Mouse (Mus musculus) limb, embryonic 11.5 days (tissue): ENCODE results near the gene Tdrd6. TPM values are rescaled to one million over a fixed set of nuclear protein-coding genes. Genes with fewer than 3 reads are reported as not detected.
A peak's percentile ranks its signal among the peaks of the same experiment; 100 is the strongest.

Experiments
- ATAC-seq: fragments of 200-750 bp; cut with Nextera tagmentation; 2 replicates; pipeline ENCODE4 v1.8.0; 2017; ENCODE audit warnings: low read depth; ENCODE audit not compliant: insufficient number of reproducible peaks, low FRiP score, low TSS enrichment
- DNase-seq: peaks from one replicate; pipeline ENCODE4 v3.0.0-alpha.2; 2015; ENCODE audit warnings: low spot score
- H3K27ac ChIP-seq: fragments of 300-500 bp; sonication (generic); replicated peaks from 2 replicates; pipeline ENCODE4 v1.5.1; 2014; ENCODE audit warnings: low read depth, mild to moderate bottlenecking, low read length
- H3K27me3 ChIP-seq: fragments of 300-500 bp; sonication (generic); 2 replicates; pipeline ENCODE4 v1.6.1; 2014; ENCODE audit warnings: mild to moderate bottlenecking, low read length, mixed read lengths; ENCODE audit not compliant: control insufficient read depth, insufficient read depth
- H3K36me3 ChIP-seq: fragments of 300-500 bp; sonication (generic); 2 replicates; pipeline ENCODE4 v1.6.1; 2014; ENCODE audit warnings: mild to moderate bottlenecking, low read length, moderate library complexity, mixed read lengths; ENCODE audit not compliant: control insufficient read depth, insufficient read depth
- H3K4me1 ChIP-seq: fragments of 300-500 bp; sonication (generic); 2 replicates; pipeline ENCODE4 v1.6.1; 2014; ENCODE audit warnings: low read length, mixed read lengths; ENCODE audit not compliant: control insufficient read depth, insufficient read depth
- H3K4me2 ChIP-seq: fragments of 300-500 bp; sonication (generic); 2 replicates; pipeline ENCODE4 v1.6.1; 2014; ENCODE audit warnings: low read depth, mild to moderate bottlenecking, moderate library complexity; ENCODE audit not compliant: severe bottlenecking
- H3K4me3 ChIP-seq: fragments of 300-500 bp; sonication (generic); 2 replicates; pipeline ENCODE4 v1.5.1; 2014; ENCODE audit warnings: low read depth, low read length
- H3K9ac ChIP-seq: fragments of 300-500 bp; sonication (generic); 2 replicates; pipeline ENCODE4 v1.6.1; 2014; ENCODE audit warnings: mild to moderate bottlenecking, low read length
- H3K9me3 ChIP-seq: fragments of 300-500 bp; sonication (generic); 2 replicates; pipeline ENCODE4 v1.6.1; 2016; ENCODE audit warnings: low read length; ENCODE audit not compliant: control insufficient read depth
- WGBS: fragments of 180-500 bp; shearing (Covaris S2); extraction: QIAGEN DNeasy Blood & Tissue Kit; methylation state at CpG from one replicate; pipeline ENCODE4 v1.1.7; 2014; 5-methylcytosine and 5-hydroxymethylcytosine counted together
- polyA plus RNA-seq: library from polyadenylated mRNA; unstranded; fragments of >200 nt; fragmentation: Nextera tagmentation; extraction: Ambion mirVana; gene quantifications from 2 replicates; pipeline ENCODE4 v1.2.1, GENCODE M21; 2014

Tdrd6 gene
- polyA plus RNA-seq, result 0.51 TPM in 1 of 2 replicates, not detected in the other

DNA sequence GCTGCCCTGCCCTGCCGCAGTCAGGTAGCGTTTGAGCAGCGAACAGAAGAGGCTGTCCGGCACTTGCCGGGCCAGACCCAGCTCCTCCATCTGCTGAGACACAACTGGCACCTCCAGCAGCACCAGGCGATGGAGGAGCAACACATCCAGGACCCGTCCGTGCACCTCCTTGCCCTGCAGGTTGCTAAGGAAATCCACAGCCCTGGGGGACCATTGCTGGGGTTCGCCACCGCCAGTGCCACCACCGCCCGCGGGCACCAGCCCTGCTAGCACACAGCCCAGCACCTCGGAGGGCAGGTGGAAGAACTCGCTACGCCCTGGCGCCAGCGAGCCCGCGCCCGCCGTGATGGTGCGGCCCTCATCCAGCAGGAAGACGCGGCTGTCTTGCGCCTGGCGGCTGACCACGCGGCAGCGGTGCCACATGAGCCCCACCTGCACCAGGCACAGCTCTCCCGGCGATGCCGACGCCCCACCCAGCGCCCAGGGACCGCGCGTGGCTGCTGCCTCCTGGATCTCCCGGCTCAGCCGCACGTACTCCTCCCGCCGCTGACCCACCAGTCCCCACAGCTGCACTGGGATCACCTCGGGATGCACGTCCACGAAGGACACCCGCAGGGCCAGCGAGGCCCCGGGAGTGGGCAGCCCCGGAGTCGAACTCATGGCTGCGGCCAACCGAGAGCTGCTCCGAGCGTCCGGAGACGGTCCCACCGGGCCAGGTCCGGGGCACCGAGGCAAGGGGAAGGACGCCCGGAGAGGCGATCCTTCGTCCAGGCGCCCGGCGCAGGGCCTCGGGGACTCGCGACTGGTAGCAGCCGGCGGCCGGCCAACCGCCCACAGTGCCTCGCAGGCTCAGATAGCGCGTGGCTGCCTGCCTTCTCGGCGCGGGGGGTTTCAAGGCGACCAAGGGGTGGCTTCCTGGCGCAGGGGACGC lies at the start of gene Tdrd6:
TSS of gene Tdrd6 (minus strand) at position 804 of the 931 bp plus-strand sequence.
- ATAC-seq (0 out of 2 replicates have a peak, but pooled peaks have one; percentile 35), DNase-seq (peak; percentile 53)
- WGBS, result 4% methylated on average over 80 of the region's 83 CpGs
- Histone ChIP-seq H3K4me3 (peak within 1 kb of the TSS; percentile 34), H3K27me3 (peaks cover 29% of the 10 kb centered on the region), H3K9me3 (no peaks in the 10 kb centered on the region), H3K4me2 (peak within 1 kb of the TSS; percentile 62), H3K27ac (no peak within 1 kb of the TSS), H3K9ac (0 out of 2 replicates have a peak within 1 kb of the TSS, but pooled peaks have one; percentile 27), H3K36me3 (no peaks in the 10 kb centered on the region), H3K4me1 (peaks cover 10% of the 10 kb centered on the region)

GRCm38 (mm10) chr17:43677317-43677716 lies 47.2 kb upstream of the Tdrd6 start:
- Histone ChIP-seq H3K4me3 (no peak overlapping the region), H3K4me2 (no peak overlapping the region), H3K9ac (no peak overlapping the region), H3K27me3 (no peaks in the 10 kb centered on the region), H3K36me3 (no peaks in the 10 kb centered on the region), H3K27ac (no peak overlapping the region), H3K4me1 (no peaks in the 10 kb centered on the region), H3K9me3 (no peaks in the 10 kb centered on the region; the same call in 1 of the 2 replicates)
- DNase-seq (no peak), ATAC-seq (no peak)
- 53% methylated on average over 1 of the region's 1 CpGs for WGBS

- 76% methylated on average over 1 of the region's 1 CpGs for WGBS
- ATAC-seq, result no peak
Observed at GRCm38 (mm10) chr17:43676241-43676640, 46.1 kb upstream of the Tdrd6 start.

GRCm38 (mm10) chr17:43675228-43675627 lies 45.1 kb upstream of the Tdrd6 start:
- no peak for DNase-seq
- WGBS, result 70% methylated on average over 1 of the region's 1 CpGs

More at GRCm38 (mm10) chr17:43676241-43676640, 46.1 kb upstream of the Tdrd6 start:
- no peaks in the 10 kb centered on the region for H3K27me3 ChIP-seq
- H3K27ac ChIP-seq, result no peak overlapping the region
- H3K36me3 ChIP-seq, result no peaks in the 10 kb centered on the region
- H3K4me2 ChIP-seq, result no peak overlapping the region
- DNase-seq, result no peak
- H3K4me3 ChIP-seq, result no peak overlapping the region
- H3K9me3 ChIP-seq, result no peaks in the 10 kb centered on the region; the same call in 1 of the 2 replicates
- H3K4me1 ChIP-seq, result no peaks in the 10 kb centered on the region
- no peak overlapping the region for H3K9ac ChIP-seq

DNA sequence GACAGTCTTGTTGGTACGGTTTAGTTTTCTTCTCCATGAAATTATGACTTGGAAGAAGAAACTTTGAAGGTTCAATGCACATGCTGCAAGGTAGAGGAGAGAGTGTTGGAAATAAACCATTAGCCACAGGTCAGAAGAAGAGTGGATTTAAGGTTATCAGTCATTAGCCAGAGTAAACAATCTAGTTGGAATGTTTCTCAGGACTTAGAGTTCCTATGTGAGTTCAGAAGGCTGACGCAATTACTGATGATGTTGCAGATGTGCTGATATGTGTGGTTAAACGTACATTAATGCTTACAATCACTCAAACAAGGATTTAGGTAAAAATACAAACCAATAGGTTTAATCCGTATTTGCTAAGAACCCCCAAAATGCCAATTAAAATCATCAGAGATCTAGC lies 41.8 kb upstream of the Tdrd6 start:
- Histone ChIP-seq H3K4me3 (no peak overlapping the region), H3K9me3 (no peaks in the 10 kb centered on the region; the same call in 1 of the 2 replicates), H3K4me2 (no peak overlapping the region), H3K27me3 (no peaks in the 10 kb centered on the region), H3K4me1 (peaks cover 6% of the 10 kb centered on the region; the same call in 1 of the 2 replicates), H3K36me3 (no peaks in the 10 kb centered on the region), H3K27ac (no peak overlapping the region), H3K9ac (no peak overlapping the region)
- WGBS, result 84% methylated on average over 4 of the region's 4 CpGs
- no peak for DNase-seq
- ATAC-seq, result no peak

More at GRCm38 (mm10) chr17:43675228-43675627, 45.1 kb upstream of the Tdrd6 start:
- Histone ChIP-seq H3K9me3 (no peaks in the 10 kb centered on the region; the same call in 1 of the 2 replicates), H3K36me3 (no peaks in the 10 kb centered on the region), H3K9ac (no peak overlapping the region), H3K4me2 (no peak overlapping the region), H3K27ac (no peak overlapping the region), H3K27me3 (no peaks in the 10 kb centered on the region), H3K4me1 (no peaks in the 10 kb centered on the region), H3K4me3 (no peak overlapping the region)
- no peak for ATAC-seq

DNA sequence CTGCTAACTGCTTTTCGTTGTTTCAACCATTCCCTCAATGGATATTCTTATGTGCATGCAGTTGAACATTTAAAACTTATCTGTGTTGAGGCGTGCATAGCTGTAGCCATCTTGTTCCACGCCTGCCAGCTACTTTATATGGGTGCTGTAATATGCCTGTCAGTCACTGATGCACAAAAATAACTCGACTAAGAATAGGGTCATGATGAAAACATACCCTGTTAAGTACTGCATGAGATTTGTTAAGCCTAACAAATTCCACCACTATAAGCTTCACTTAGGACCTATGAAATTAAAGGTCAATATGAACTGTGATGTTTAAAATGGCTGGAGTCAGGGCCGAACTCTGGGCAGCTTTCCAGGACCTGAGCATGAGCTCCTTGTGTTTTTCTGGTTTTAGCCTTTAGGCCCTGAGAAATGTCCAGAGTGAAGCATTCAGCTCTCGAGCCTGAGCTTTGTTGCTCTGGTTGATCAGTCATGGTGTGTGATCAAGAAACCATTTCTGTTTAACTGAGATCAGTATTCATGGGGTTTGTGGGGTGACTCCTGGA lies 39.1 kb upstream of the Tdrd6 start:
- no peak overlapping the region for H3K9ac ChIP-seq

DNA sequence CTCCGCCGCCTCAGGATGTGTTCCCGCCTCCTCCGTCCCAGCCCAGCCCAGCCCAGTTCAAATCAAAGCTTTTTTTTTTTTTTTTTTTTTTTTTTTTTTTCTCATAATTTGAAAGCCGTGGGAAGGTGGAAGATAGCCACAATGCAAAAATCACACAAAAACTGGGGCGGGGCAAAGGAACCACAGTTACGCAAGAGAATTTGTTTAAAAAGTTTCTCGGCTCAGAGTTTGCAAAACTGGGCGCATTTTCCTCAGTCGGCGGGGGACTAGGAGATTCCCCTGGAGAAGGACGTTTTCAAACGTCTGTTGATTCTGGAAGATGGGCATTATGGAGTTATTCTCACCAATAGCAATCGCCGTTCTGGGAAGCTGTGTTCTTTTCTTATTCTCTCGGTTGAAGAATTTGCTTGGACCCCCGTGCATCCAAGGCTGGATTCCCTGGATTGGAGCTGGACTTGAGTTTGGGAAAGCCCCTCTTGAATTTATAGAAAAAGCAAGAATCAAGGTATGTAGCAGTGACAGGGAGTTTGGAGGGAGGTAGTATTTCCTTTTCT lies 37.3 kb upstream of the Tdrd6 start, which contains the start of gene Cyp39a1:
TSS of gene Cyp39a1 (plus strand) at position 136 of the 554 bp plus-strand sequence.
- H3K27ac ChIP-seq, result no peak within 1 kb of the TSS
- no peaks in the 10 kb centered on the region for H3K36me3 ChIP-seq
- peak within 1 kb of the TSS; percentile 78 for H3K4me3 ChIP-seq
- H3K4me2 ChIP-seq, result peak within 1 kb of the TSS; percentile 84
- peak within 1 kb of the TSS; percentile 77 for H3K9ac ChIP-seq
- peaks cover 9% of the 10 kb centered on the region; the same call in 1 of the 2 replicates for H3K4me1 ChIP-seq
- ATAC-seq (0 out of 2 replicates have a peak, but pooled peaks have one; percentile 1), DNase-seq (no peak)
- no peaks in the 10 kb centered on the region; the same call in 1 of the 2 replicates for H3K9me3 ChIP-seq
- WGBS, result under 1% methylated on average over 17 of the region's 17 CpGs
- no peaks in the 10 kb centered on the region for H3K27me3 ChIP-seq

More for the DNA sequence above, 39.1 kb upstream of the Tdrd6 start:
- H3K27ac ChIP-seq, result no peak overlapping the region
- H3K9me3 ChIP-seq, result no peaks in the 10 kb centered on the region; the same call in 1 of the 2 replicates
- WGBS, result 83% methylated on average over 6 of the region's 6 CpGs
- no peaks in the 10 kb centered on the region for H3K36me3 ChIP-seq
- DNase-seq (no peak), ATAC-seq (no peak)
- no peak overlapping the region for H3K4me3 ChIP-seq
- H3K27me3 ChIP-seq, result no peaks in the 10 kb centered on the region
- H3K4me2 ChIP-seq, result no peak overlapping the region
- H3K4me1 ChIP-seq, result peaks cover 9% of the 10 kb centered on the region; the same call in 1 of the 2 replicates
